ENCODE assay signal across 21 mouse cellular contexts in the genomic region with DNA sequence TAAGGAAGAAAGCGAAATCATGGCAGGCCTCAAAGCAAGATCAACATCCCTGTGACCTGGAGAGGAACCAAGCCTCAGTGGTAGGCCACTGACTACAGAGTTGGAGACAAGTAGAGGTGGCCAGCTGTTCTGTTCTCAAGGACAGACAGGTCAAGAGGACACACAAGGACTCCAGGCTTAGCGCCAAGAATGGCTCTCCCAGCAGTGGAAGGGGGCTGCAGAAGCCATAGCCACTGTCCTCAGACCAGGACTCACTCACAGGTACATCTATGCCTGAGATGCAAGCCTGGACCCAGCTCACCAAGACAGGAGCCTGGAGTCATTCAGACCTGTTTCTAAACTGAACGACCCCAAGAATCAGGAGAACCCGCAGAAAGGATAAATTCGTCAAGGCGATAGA. TPM values are rescaled to one million over a fixed set of nuclear protein-coding genes. Genes with fewer than 3 reads are reported as not detected.
"Had no signal": no experiment of that assay in that cellular context is flagged by ENCODE, and none has a peak within 500 bp of the region (broad histone marks: within the 10 kb centered on the region; RNA-seq: fewer than 3 reads in every experiment).

No protein-coding gene starts in this region.

- DNase-seq: kidney, adult 2 months; kidney, postnatal 25 days; liver, embryonic 13.5 days; lung, adult 2 months; lung, postnatal 14 days; lung, postnatal 4 days; retina, postnatal 1 day; right cerebral cortex, postnatal 25 days; spleen, adult 18-20 months; thymus, adult 2 months; thymus, postnatal 14 days; thymus, postnatal 4 days had no signal

- ATAC-seq: intestine, postnatal 0 days; midbrain, embryonic 15.5 days had no signal

- H3K9ac ChIP-seq: liver, embryonic 13.5 days; midbrain, embryonic 12.5 days; midbrain, embryonic 15.5 days; neural tube, embryonic 12.5 days; neural tube, embryonic 15.5 days; stomach, embryonic 15.5 days had no signal

- H3K4me1 ChIP-seq: liver, embryonic 13.5 days; midbrain, embryonic 15.5 days; neural tube, embryonic 12.5 days; neural tube, embryonic 15.5 days; stomach, embryonic 15.5 days had no signal

- H3K36me3 ChIP-seq: liver, embryonic 13.5 days; midbrain, embryonic 12.5 days; midbrain, embryonic 15.5 days; neural tube, embryonic 15.5 days; stomach, embryonic 15.5 days had no signal

- H3K4me3 ChIP-seq: liver, embryonic 13.5 days; midbrain, embryonic 12.5 days; midbrain, embryonic 15.5 days; neural tube, embryonic 12.5 days; neural tube, embryonic 15.5 days; stomach, embryonic 15.5 days had no signal

- H3K9me3 ChIP-seq: liver, embryonic 13.5 days; midbrain, embryonic 12.5 days; midbrain, embryonic 15.5 days; neural tube, embryonic 12.5 days; neural tube, embryonic 15.5 days; stomach, embryonic 15.5 days had no signal

- H3K4me2 ChIP-seq: liver, embryonic 13.5 days; midbrain, embryonic 12.5 days; midbrain, embryonic 15.5 days; neural tube, embryonic 12.5 days; neural tube, embryonic 15.5 days; stomach, embryonic 15.5 days had no signal

- H3K27me3 ChIP-seq: liver, embryonic 13.5 days; midbrain, embryonic 12.5 days; midbrain, embryonic 15.5 days; neural tube, embryonic 12.5 days; neural tube, embryonic 15.5 days; stomach, embryonic 15.5 days had no signal

- H3K27ac ChIP-seq: liver, embryonic 13.5 days; midbrain, embryonic 12.5 days; midbrain, embryonic 15.5 days; neural tube, embryonic 12.5 days; neural tube, embryonic 15.5 days; stomach, embryonic 15.5 days had no signal

RNA-seq across cellular contexts. Expression of gene Gpr88, which starts 28.4 kb away (rescaled TPM):
- total RNA-seq: liver, adult 2 months; megakaryocyte progenitor cell, adult 5-6 weeks; megakaryocyte-erythroid progenitor cell, adult 5-6 weeks had no signal
- polyA plus RNA-seq: liver, adult 2 months had no signal
